Mouse (Mus musculus) lung, postnatal 36 days (tissue): ENCODE data around the gene Ltbp1.

Experiments used
- DNase-seq: peaks from one replicate; pipeline ENCODE4 v3.0.0; 2022; ENCODE audit warnings: mixed read lengths

Gene Ltbp1

DNA sequence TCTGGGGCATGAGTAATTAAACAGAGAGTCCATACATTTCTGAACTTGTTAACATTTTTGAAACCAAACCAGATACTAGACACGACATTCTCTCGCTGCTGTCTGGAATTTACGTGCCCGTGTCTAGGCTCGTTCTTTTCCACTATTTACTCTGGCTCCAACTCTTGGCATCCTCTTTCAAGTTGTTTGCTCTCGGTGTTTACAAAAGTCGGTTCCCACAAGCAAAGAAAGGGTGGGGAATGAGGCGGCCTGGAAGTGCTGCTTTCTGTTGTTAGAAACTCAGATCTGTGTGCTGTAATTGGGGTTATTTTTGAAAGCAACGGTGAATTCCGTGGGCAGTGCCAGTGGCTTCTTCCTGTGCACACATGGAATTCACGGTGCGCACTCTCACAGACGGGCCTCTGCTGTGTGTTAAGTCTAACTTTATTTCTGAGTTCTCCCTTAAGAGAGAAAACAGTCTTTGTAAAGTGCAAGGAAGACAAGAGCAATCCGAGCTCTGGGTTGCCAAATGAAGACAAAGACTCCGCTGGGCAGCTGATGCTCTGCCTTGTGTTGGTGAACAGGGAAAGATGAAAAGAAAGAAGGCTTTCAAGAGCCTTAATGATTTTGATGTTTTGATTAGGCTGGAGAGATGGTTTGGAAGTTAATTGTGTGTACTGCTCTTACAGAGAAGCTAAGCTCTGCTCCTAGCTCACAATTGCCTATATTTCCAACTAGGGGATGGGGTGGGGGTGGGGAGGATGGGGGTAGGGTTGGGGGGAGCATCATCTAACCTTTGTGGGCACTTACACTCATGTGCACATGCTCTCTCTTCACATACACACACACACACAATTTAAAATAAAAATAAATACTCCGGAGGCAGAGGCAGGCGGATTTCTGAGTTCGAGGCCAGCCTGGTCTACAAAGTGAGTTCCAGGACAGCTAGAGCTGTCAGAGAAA lies 302.0 kb downstream of the Ltbp1 start:
- peak; percentile 80 for DNase-seq

- no peak for DNase-seq
Observed at GRCm38 (mm10) chr17:75317106-75317505, 311.7 kb downstream of the Ltbp1 start.

DNA sequence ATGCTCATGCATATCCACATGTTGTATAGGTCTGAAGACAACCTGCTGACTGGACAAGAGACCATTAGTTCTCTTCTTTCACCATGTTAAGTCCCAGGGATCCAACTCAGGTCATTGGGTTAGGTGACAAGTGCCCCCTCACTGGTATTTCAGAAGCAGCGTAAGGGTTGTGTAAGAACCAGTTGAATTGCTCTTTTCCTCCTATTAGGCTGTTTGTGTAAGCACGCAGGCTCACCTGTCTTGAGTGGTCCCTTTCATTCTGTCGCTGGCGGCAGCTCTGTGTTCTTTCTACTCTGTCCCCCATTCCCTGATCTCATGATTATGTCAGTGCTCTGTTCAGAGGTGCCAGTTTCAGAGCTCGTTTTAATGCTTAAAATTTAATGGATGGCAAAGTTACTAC lies 317.9 kb downstream of the Ltbp1 start:
- DNase-seq: peak; percentile 43

- DNase-seq: no peak
Observed at GRCm38 (mm10) chr17:75323766-75324165, 318.4 kb downstream of the Ltbp1 start.

GRCm38 (mm10) chr17:75328102-75328639 lies 322.8 kb downstream of the Ltbp1 start:
- no peak for DNase-seq

- no peak for DNase-seq
Observed at GRCm38 (mm10) chr17:75330366-75330765, 325.0 kb downstream of the Ltbp1 start.

DNA sequence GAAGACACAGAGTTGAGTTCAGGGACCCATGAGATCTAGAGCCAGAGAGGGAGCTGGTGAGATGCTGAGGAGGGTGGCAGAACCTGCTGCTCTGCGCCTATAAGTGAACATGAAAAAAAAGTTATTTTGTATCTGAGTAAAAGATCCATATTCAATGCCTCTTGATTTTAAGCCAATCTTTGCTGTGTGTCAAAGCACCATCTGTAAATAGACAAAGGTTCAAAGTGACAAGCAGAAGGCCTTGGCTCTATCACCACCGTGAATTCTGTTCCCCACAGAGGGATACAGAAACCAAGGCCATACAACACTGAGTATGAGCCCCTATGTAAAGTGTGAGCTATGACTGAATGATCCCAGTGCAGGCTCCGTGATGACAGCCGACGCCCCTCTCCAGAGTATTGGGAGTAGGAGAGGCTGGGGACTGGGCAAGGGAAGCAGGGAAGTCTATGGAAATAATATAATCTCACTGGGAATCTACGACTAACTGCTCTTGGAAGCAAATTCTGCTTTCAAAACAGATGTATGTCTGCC lies 326.1 kb downstream of the Ltbp1 start:
- DNase-seq: no peak

- no peak for DNase-seq
Observed at GRCm38 (mm10) chr17:75332289-75332688, 326.9 kb downstream of the Ltbp1 start.

DNA sequence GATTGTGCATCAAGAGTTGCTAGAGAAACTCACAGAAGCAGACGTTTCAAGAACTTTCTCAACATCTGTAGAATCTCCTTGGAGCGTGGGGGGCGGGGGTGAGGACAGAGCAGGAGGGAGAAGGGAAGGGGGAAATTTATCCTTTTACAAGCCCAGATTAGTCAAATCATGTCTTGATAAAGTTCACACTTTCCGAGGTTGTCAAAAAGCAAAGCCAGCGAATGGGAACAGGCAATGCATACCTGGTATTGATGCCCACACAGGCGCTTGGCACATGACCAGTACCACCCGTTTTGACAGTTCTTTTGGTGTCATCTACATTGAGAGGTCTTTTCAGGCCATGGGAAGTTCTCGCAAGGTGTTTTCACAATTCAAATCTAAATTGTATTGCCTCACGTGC lies 327.6 kb downstream of the Ltbp1 start:
- DNase-seq: no peak

DNA sequence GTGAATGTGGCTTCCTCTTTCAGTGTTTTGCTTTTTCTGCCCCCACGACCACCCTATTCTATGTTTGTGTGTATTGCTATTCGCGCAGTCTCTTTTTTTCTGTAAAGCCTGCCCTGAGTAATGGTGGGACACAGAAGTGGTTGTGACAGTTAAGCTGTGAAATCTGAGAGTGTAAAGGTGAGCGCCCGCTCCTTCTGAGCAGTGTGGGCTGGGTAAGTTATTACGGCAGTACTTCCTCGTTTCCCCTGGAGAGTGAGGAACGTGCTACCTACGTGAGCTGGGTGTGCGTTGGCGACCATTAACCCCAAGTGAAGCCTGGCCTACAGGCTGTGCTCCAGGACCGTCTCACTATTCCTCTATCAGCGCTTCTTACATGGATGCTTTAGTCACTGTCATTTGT lies 328.4 kb downstream of the Ltbp1 start:
- no peak for DNase-seq

- peak; percentile 15 for DNase-seq
Observed at GRCm38 (mm10) chr17:75335649-75336048, 330.3 kb downstream of the Ltbp1 start.

- DNase-seq: no peak
Observed at GRCm38 (mm10) chr17:75341227-75341626, 335.9 kb downstream of the Ltbp1 start.

DNA sequence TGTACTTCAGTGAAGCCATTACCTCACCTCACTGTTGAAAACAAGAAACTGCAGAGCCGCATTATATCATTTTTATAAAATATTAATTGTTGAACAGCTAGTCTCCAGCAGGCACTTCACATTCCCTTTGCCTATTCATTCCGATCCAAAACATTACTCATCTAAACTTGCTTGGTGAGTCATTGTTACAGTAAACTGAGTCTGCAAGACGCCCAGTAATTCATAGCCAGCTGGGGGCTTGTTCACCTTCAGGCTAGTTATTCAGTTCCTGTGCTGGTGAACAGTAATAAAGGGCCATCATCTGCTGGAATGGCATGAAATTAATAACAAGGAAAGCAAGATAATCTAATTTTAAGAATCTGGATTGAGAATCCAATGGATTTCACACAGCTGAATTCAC lies 339.7 kb downstream of the Ltbp1 start:
- DNase-seq: no peak

GRCm38 (mm10) chr17:75347414-75347813 lies 342.0 kb downstream of the Ltbp1 start:
- no peak for DNase-seq

DNA sequence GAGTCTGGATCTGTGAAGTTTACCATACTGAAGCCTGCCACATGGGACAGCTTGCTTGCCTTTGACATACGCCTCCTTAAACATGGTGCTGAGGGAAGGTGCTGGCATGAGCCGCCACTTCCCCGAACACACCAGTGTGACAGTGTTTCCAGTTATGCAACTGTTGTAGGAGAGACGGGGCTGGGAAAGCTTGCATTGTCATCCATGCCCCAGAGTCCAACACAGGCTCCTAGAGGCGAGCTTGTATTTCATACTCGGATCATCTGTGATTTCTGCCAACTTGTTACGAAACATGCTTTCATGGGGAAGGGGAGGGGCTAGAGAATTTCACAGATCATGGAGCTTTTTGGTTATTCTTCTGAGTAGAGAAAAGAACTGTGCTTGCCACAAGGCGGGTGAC lies 343.7 kb downstream of the Ltbp1 start:
- peak; percentile 68 for DNase-seq

- no peak for DNase-seq
Observed at GRCm38 (mm10) chr17:75349602-75350001, 344.2 kb downstream of the Ltbp1 start.

DNA sequence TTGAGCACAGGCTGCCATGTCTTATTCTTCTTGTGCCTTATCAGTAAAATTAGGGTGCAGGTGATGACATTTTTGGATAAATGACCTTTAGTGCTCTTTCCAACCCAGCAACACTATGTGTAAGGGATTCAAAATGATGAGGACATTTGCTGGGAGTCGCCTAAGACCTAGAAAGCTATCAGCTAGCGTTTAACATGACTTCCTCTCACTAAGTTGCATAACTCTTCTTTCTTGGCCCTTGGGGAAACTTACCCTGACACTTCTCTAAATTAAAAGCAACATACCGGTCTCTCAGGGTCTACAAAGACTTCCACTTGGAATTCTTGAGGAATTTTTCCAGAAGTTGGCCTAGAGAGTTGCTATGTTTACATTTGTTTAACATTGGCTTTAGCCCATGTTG lies 348.0 kb downstream of the Ltbp1 start:
- no peak for DNase-seq

DNA sequence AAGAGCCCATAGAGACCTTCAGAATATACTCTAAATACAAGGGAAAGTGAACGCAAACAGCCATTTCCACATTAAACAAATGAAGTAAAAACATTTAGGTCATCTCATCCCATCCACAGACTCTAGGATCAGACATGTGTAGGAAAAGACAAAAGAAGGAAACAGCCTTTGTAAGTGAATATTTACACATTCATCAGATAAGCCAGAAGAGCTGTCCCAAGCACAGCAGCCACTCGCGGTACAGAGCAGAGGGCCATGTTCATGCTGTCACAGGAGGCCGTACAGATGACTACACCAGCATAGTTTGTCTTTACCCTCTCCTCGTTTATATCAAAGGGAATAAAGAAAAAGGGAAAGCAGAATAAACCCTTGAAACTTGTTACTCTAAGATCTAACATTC lies 350.1 kb downstream of the Ltbp1 start:
- peak; percentile 30 for DNase-seq

- DNase-seq: no peak
Observed at GRCm38 (mm10) chr17:75360111-75360510, 354.7 kb downstream of the Ltbp1 start.

- no peak for DNase-seq
Observed at GRCm38 (mm10) chr17:75366332-75366731, 361.0 kb downstream of the Ltbp1 start.

DNA sequence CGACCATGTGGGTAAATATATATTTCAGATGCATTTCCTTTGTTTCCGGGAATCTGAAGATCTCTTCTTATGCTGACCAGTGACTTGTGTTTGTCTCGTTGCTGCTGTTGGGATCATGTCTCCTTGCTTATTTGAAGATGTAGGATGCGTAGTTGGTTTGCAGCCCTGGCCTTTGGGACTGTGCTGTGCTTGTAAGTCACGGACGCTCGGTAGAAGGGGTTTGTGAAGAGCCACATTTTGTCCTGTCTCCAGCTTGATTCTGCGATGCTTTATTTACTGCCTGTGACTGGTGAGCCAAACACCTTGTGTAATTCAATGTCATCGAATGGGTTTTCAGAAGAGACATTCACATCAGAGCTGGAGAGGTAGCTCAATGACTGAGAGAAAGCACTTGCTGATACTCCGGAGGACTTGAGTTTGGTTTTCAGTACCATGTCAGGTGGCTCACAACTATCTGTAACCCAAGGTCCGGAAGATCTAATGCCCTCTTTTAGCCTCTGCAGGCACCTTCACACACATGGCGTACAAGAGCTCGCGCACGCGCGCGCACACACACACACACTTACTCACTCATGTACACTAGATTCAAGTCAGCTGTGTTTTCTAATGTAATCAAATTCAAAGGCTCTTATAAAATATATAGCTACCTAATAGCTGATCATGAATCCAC lies 362.3 kb downstream of the Ltbp1 start:
- no peak for DNase-seq

GRCm38 (mm10) chr17:75368580-75368979 lies 363.2 kb downstream of the Ltbp1 start:
- peak; percentile 66 for DNase-seq

GRCm38 (mm10) chr17:75369351-75369750 lies 364.0 kb downstream of the Ltbp1 start:
- peak; percentile 91 for DNase-seq

- DNase-seq: peak; percentile 51
Observed at GRCm38 (mm10) chr17:75370120-75370519, 364.8 kb downstream of the Ltbp1 start.
